Mouse (Mus musculus): ENCODE data around the gene Nim1k. TPM values are rescaled to one million over a fixed set of nuclear protein-coding genes. Genes with fewer than 3 reads are reported as not detected.
"Not testable (repeated sequence)": the region's sequence is repeated elsewhere in the genome, so short reads cannot be mapped to it uniquely, and the experiment has no call there.

The Nim1k gene
- total RNA-seq, 2 experiments from 2014 or later = 0.86 to 1.2 TPM

DNA sequence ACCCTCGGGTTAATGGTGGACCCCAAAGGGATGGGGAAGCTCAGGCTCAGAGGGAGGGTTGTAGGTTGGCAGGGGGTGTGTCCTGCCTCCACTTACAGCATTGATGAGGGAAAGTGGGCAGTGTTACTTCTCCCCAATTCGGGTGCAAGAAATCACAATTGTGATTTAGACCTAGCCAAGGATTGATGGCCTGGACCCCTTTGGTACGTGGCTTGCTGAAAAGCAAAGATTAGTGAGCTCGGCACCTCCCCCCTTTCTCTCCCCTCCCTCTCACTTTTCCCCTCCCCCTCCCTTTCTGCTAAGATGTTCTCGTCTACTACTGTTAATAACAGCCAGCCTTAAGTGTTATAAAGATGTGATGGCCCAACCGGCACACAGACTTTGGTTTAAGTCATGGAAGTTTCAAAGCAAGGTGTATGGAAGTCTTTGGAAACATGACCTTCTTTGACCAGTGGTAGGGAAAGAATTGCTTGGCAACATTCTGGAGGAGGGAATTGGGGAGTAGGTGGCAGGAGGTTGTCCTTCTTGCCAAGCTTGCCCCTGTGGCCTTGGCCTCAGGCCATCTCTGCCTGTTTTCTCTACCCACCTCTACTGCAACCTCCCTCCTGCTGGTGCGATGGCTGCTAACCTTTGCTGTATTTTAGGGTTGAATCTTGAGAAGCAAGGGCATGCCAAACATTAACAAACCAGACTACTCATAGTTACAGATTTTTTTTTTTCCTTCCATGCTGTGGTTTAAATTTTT lies 64.6 kb downstream of the Nim1k start:
- peak in 1 of 2 experiments; percentile 12 for DNase-seq
- intact Hi-C loops (cut with DNase I) = loop anchor here (5.0 kb wide), 1 partner anchor 101 kb away; the partner anchor contains the start of gene Zfp131

DNA sequence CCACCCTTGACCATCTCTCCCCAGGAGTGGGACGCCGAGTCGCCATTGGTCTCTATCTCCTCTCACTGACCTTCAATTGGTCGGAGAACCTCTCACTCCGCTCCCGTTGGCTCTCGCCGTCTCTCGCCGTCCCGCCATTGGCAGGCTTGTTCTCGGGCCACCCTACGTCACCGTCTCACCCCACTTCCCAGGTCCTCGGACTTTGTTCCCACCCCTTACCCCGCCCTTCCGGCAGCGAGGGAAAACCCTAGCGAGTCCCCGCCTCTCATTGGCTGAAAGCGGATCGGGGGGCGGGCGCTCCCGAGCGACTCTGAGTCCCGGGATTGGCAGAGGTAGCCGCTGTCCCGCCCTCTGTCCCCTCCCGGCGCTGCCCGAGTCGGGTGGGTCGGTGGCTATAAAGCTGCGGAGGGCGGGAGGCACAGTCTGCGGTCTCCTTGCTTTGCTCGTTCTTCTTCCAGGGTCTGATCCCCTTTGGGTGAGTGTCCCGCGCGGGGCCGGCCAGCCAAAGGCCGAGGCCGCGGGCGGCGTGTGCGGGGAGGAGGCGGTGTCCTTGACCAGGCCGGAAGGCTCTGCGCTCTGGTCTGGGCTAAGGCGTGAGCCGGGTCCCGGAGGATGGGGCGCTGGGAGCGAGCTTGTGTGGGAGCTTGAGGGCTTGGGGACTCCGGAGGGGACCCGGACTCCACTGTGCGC lies 65.5 kb downstream of the Nim1k start, which contains the start of gene Hmgcs1:
TSS of gene Hmgcs1 (plus strand) at position 341 of the 690 bp plus-strand sequence.
- intact Hi-C loops (cut with DNase I) = loop anchor here (5.0 kb wide), 1 partner anchor 102 kb away; the partner anchor contains the start of gene Zfp131
- DNase-seq = peak; percentile 99 to 100

DNA sequence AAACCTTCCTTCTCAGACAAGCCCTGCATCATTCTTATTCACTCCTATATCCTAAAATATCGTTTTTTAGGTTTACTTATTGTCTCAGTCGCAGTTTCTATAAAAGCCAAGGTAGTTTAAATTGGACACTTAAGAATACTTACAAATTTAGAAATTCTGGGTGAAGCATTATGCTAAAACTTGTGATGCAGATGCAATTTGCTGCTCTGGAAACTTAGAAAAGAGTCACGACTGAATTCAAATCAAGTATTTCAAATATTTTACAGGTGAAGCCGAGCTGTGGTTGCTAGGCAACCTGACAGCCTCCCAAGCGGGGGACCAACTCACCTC lies 66.0 kb downstream of the Nim1k start:
- intact Hi-C loops (cut with DNase I) = loop anchor here (5.0 kb wide), 1 partner anchor 103 kb away; the partner anchor contains the start of gene Zfp131
- DNase-seq = no peak

DNA sequence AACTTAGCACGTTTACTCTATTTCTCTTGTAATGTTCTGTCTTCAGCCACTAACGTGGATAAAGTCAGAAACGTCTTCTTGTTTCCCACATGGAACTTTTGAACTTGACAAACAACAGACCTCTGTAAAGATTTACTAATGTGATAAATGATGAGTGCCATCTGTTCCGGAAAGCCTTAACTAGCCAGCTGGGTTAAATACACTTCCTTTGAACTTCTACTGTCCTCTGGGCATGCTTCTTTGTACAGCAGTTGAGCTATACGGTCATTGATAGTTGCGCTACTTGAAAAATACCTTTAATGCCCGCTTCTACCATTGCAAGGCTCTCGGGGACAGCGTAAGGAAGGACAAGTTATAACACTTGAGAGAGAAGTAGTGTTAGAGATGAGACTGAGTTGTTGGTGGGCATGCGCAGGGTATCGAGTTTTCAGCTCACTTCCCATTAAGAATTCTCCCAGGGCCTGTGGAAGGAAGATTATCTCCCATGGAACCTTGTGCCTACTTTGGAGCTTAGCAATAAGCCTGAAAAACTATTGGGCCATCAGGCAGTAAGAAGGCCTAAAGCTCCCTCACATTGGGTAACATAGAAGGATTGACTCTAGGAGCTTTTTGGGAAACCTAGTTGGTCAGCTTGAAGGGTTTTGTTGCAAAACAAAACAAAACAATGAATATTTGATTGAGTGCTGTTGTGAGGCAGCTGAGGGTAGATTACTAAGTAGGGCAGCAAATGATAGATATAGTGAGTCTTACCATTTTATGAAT lies 71.1 kb downstream of the Nim1k start:
- intact Hi-C loops (cut with DNase I) = no loop called here
- DNase-seq = no peak

DNA sequence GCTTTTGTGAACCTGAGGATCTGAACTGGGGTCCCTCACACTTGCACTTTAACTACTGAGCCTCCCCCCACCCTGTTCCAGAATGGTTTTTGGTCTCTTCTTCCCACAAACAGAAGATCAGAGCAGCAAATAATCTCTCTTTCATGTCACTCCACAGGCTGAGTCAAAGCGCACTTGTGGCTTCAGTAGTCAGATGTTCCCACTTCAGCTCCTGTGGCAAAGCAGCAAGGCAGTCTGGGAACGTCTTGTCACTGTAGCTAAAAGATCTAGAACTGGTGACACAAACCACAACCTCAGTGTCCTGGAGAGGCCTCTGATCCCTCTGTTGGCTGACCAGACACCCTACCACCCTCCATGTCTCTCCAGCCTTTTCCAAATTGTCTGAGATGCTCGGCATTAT lies 74.5 kb downstream of the Nim1k start:
- no peak for DNase-seq
- intact Hi-C loops (cut with DNase I) = no loop called here

- intact Hi-C loops (cut with DNase I) = no loop called here
- DNase-seq = no peak
Observed at GRCm38 (mm10) chr13:119679721-119680120, 76.0 kb downstream of the Nim1k start.

DNA sequence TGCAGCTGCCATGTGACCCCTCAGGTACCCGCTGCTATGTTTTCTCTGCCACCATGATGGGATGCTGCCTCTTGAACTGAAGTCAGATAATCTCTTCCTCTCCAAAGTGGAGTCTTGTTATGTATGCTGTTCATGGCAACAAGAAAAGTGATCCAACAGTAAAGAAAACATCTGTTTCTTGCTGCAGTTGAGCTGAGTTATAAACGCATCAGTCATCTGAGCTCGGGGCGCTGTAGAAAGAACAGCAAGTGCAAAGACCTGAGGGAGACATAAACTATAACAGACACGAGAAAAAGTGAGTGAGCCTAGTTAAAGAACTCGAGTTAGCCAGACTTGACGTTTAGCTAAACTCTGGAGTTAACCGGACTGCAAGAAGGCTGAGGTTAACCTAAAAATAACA lies 76.9 kb downstream of the Nim1k start:
- intact Hi-C loops (cut with DNase I) = no loop called here
- no peak for DNase-seq

DNA sequence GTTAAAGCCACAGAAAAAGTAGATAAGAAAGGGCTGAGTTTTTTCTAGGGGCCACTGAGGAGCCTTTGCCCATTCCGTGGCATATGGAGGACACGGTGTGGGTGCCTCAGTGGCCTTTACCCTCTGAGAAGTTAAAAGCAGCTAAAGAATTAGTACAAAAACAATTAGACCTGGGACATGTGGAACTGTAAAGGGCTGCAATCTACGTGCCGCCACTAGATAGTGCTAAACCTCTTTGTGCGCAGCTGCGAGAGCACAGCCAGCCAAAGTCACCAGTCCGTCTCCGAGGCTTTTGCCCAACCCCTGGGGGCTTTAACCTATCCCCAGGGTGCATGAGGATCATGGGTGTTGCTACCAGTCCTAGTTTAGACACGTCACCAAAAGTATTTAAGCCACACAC lies 94.3 kb downstream of the Nim1k start:
- peak in 1 of 2 experiments; percentile 8 for DNase-seq

More for the DNA sequence above, 94.3 kb downstream of the Nim1k start:
- intact Hi-C loops (cut with DNase I) = not testable (repeated sequence)

Other genes starting within 250 kb of the Nim1k start
- gene Ccl28, start 132.1 kb downstream of the Nim1k start, total RNA-seq (2021) = under 1 TPM in 1 of 2 experiments, not detected in 1; 0.20 TPM
- gene Hmgcs1, start 65.5 kb downstream of the Nim1k start, total RNA-seq (2021) = 10 to 100 TPM; 71.1 to 73.3 TPM
- gene Zfp131, start 35.0 kb upstream of the Nim1k start, total RNA-seq (2021) = 10 to 100 TPM; 26.1 to 26.5 TPM
- not detected for gene AF067063, start 74.3 kb upstream of the Nim1k start, total RNA-seq (2021)
- not detected for gene D13Ertd608e, start 80.1 kb upstream of the Nim1k start, total RNA-seq (2021)
- gene Tcstv1, start 138.9 kb upstream of the Nim1k start, total RNA-seq (2021) = not detected
- not detected for gene Gm21761, start 173.4 kb upstream of the Nim1k start, total RNA-seq (2021)
- not detected for gene B020031M17Rik, start 194.9 kb upstream of the Nim1k start, total RNA-seq (2021)

Data from heart, postnatal 10 days (tissue).